Mouse (Mus musculus): Measurements from ENCODE around the gene Pcolce2.

GRCm38 (mm10) chr9:95612246-95612768 is 25.1 kb upstream of the Pcolce2 start:
- TF ChIP-seq CTCF (IDR thresholded peaks at IDR 0.05; ENCODE audit: low read depth), result no peak
- no peak for TF ChIP-seq EP300 (IDR thresholded peaks at IDR 0.05; ENCODE audit: low read depth)

Measured in heart, postnatal 0 days (tissue).